Mouse (Mus musculus): Measurements from ENCODE around the gene Prtn3.

GRCm38 (mm10) chr10:79838151-79838550 is 36.1 kb upstream of the Prtn3 start:
- TF ChIP-seq CTCF (IDR thresholded peaks at IDR 0.05; ENCODE audit: insufficient read depth, low read length) (no peak), POLR2A (IDR thresholded peaks at IDR 0.05; ENCODE audit: borderline replicate concordance, extremely low read depth, low read depth, low read length) (no peak)
